Comparison of ENCODE assay signal across 24 mouse cellular contexts in genomic region chr6:88514546-88514945, GRCm38 (mm10). TPM values are rescaled to one million over a fixed set of nuclear protein-coding genes. Genes with fewer than 3 reads are reported as not detected.
A peak's percentile ranks its signal among the peaks of the same experiment; 100 is the strongest.
DNase-seq lines count a peak whose midpoint lies in the region; ATAC-seq lines count a peak whose summit lies in the region.
"Had no signal": no experiment of that assay in that cellular context is flagged by ENCODE, and none has a peak within 500 bp of the region (broad histone marks: within the 10 kb centered on the region; RNA-seq: fewer than 3 reads in every experiment).

No protein-coding gene starts in this region.

- no peak overlapping the region for H3K4me3 ChIP-seq in heart, embryonic 11.5 days (ENCODE audit: low read depth, low read length)
- no peak overlapping the region for H3K4me3 ChIP-seq in heart, embryonic 16.5 days (ENCODE audit: low read length)
- H3K4me3 ChIP-seq: embryonic facial prominence, embryonic 10.5 days; embryonic facial prominence, embryonic 15.5 days; forebrain, embryonic 12.5 days; midbrain, embryonic 15.5 days had no signal

- DNase-seq in heart, adult 9 months (ENCODE audit: low spot score in 2 of 2): no peak
- no peak for DNase-seq in heart, postnatal 25 days (ENCODE audit: low spot score)
- DNase-seq in right cerebral cortex, postnatal 10 days (ENCODE audit: low spot score in 2 of 2): peak; percentile 31 to 42
- DNase-seq in right cerebral cortex, postnatal 25 days: no peak
- peak; percentile 54 for DNase-seq in testis, postnatal 14 days (ENCODE audit: low spot score)
- no peak for DNase-seq in spleen, postnatal 10 days (ENCODE audit: low spot score in 2 of 2)
- DNase-seq: cerebellum, adult 8-10 months; cerebellum, postnatal 25 days; forebrain, postnatal 0 days; kidney, adult 9 months; kidney, postnatal 10 days; lung, adult 2 months; lung, postnatal 10 days; thymus, postnatal 36 days had no signal

- no peaks in the 10 kb centered on the region for H3K27me3 ChIP-seq in heart, embryonic 11.5 days (ENCODE audit: control insufficient read depth, insufficient read depth, low read length)
- H3K27me3 ChIP-seq in heart, embryonic 16.5 days (ENCODE audit: control insufficient read depth, insufficient read depth, low read length): no peaks in the 10 kb centered on the region
- H3K27me3 ChIP-seq: embryonic facial prominence, embryonic 15.5 days; forebrain, embryonic 12.5 days; midbrain, embryonic 15.5 days had no signal

- no peaks in the 10 kb centered on the region for H3K9me3 ChIP-seq in heart, embryonic 11.5 days (replicated peaks; ENCODE audit: control insufficient read depth, low read length)
- no peaks in the 10 kb centered on the region for H3K9me3 ChIP-seq in heart, embryonic 16.5 days (replicated peaks; ENCODE audit: control insufficient read depth, low read length)
- H3K9me3 ChIP-seq: embryonic facial prominence, embryonic 10.5 days; embryonic facial prominence, embryonic 15.5 days; forebrain, embryonic 12.5 days; midbrain, embryonic 15.5 days had no signal

- H3K4me2 ChIP-seq in heart, embryonic 11.5 days: peak overlapping the region; percentile 25; the same call in 1 of the 2 replicates
- no peak overlapping the region for H3K4me2 ChIP-seq in heart, embryonic 16.5 days (ENCODE audit: low read depth, low read length)
- H3K4me2 ChIP-seq: embryonic facial prominence, embryonic 15.5 days; forebrain, embryonic 12.5 days; hindbrain, embryonic 14.5 days; midbrain, embryonic 15.5 days had no signal

- H3K36me3 ChIP-seq in heart, embryonic 11.5 days (ENCODE audit: control insufficient read depth, insufficient read depth, low read length): peaks cover 47% of the 10 kb centered on the region
- H3K36me3 ChIP-seq in heart, embryonic 16.5 days (ENCODE audit: control insufficient read depth, insufficient read depth): peaks cover 50% of the 10 kb centered on the region

- H3K9ac ChIP-seq in heart, embryonic 11.5 days (ENCODE audit: low read depth, low read length): 0 out of 2 replicates have a peak overlapping the region, but pooled peaks have one; percentile 2
- no peak overlapping the region for H3K9ac ChIP-seq in heart, embryonic 16.5 days (ENCODE audit: low read length)
- H3K9ac ChIP-seq: embryonic facial prominence, embryonic 15.5 days; forebrain, embryonic 12.5 days; forebrain, postnatal 0 days; hindbrain, embryonic 14.5 days; liver, embryonic 14.5 days; midbrain, embryonic 15.5 days had no signal

- WGBS in heart, embryonic 11.5 days (ENCODE audit: insufficient replicate concordance): 43% methylated on average over 4 of the region's 4 CpGs
- 40% methylated on average over 4 of the region's 4 CpGs for WGBS in heart, embryonic 16.5 days

- H3K27ac ChIP-seq in heart, embryonic 11.5 days (ENCODE audit: low read depth, low read length): no peak overlapping the region
- peak overlapping the region; percentile 50 for H3K27ac ChIP-seq in heart, embryonic 16.5 days (ENCODE audit: low read length)
- H3K27ac ChIP-seq: embryonic facial prominence, embryonic 10.5 days; embryonic facial prominence, embryonic 15.5 days; forebrain, embryonic 12.5 days; hindbrain, embryonic 14.5 days; liver, embryonic 14.5 days; midbrain, embryonic 15.5 days had no signal

- peaks cover 45% of the 10 kb centered on the region for H3K4me1 ChIP-seq in heart, embryonic 11.5 days (ENCODE audit: control insufficient read depth, insufficient read depth, low read length)
- peaks cover 44% of the 10 kb centered on the region for H3K4me1 ChIP-seq in heart, embryonic 16.5 days (ENCODE audit: control insufficient read depth, insufficient read depth, low read length)

- intact Hi-C loops in heart, postnatal 25 days (cut with DNase I): loop anchor here (10.0 kb wide), 1 partner anchor 600 kb away; the partner anchor contains the start of gene Hmces

- no peak for ATAC-seq in heart, embryonic 11.5 days (replicated peaks; ENCODE audit: insufficient number of reproducible peaks, low FRiP score, low TSS enrichment)
- no peak; the same call in 1 of the 2 replicates for ATAC-seq in heart, embryonic 16.5 days (replicated peaks; ENCODE audit: extremely low read depth, insufficient read depth, low FRiP score)
- ATAC-seq: CD4-positive, CD25-positive, alpha-beta regulatory T cell, adult 4 months; forebrain, postnatal 0 days; intestine, postnatal 0 days; midbrain, embryonic 15.5 days had no signal

RNA-seq across cellular contexts. Expression of gene Sec61a1, which starts 4.2 kb away (rescaled TPM):
- 165 and 188 TPM in 2 replicates for polyA plus RNA-seq in heart, embryonic 11.5 days (2014; fragmentation: Nextera tagmentation; extraction: Ambion mirVana)
- polyA plus RNA-seq in heart, embryonic 16.5 days (2015; fragmentation: Nextera tagmentation; extraction: Ambion mirVana): 151 and 171 TPM in 2 replicates
- 10 to 100 TPM; 49.4 to 53.6 TPM for total RNA-seq in heart, postnatal 25 days (2021)

RNA-seq across cellular contexts. Expression of gene Ruvbl1, which starts 49.3 kb away (rescaled TPM):
- polyA plus RNA-seq in heart, embryonic 11.5 days (2014; fragmentation: Nextera tagmentation; extraction: Ambion mirVana): 92.5 and 101 TPM in 2 replicates
- 80.8 and 90.5 TPM in 2 replicates for polyA plus RNA-seq in heart, embryonic 16.5 days (2015; fragmentation: Nextera tagmentation; extraction: Ambion mirVana)
- 10 to 100 TPM; 15.2 to 16.7 TPM for total RNA-seq in heart, postnatal 25 days (2021)

Comparison
In these comparisons a context has a peak if more than half of its experiments do, and no peak if none do; other contexts are left out.
1. DNase-seq: peak in right cerebral cortex, postnatal 10 days (2 of 2) and testis, postnatal 14 days (single experiment); none in heart, adult 9 months (0 of 2), heart, postnatal 25 days (single experiment), right cerebral cortex, postnatal 25 days (single experiment) and spleen, postnatal 10 days (0 of 2).